Mouse (Mus musculus) v-Abl transformed pro-B cells (cell line): Measurements from ENCODE around the gene Enox1.

Experiments used
- in situ Hi-C, 2 experiments: fragments of 400-800 bp; cut with MboI; formaldehyde crosslinking; loops; one replicate each; pipeline ENCODE4 v1.15.1; 2025; ENCODE audit not compliant: unreplicated experiment in 2 of 2

The Enox1 gene

GRCm38 (mm10) chr14:77557446-77558070 is 401.0 kb downstream of the Enox1 start:
- in situ Hi-C loops: no loop called here

DNA sequence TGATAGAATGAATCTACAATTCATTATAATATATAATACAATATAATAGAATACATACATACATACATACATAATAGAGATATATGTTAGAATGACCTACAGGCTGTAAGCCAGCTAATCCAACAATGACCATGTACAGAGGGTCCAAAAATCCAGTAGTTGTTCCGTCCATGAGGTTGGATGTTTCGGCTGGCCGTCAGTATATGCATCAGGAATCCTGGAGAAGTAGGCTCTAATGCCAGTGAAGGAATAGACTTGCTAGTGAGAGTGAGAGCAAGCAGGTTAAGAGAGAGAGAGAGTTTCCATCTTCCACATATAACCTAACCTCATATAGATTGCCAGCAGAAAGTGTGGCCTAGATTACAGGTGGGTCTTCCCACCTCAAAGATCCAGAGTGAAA is 402.3 kb downstream of the Enox1 start:
- in situ Hi-C loops: no loop called here

- in situ Hi-C loops: no loop called here
Observed at GRCm38 (mm10) chr14:77559792-77560191, 403.2 kb downstream of the Enox1 start.

DNA sequence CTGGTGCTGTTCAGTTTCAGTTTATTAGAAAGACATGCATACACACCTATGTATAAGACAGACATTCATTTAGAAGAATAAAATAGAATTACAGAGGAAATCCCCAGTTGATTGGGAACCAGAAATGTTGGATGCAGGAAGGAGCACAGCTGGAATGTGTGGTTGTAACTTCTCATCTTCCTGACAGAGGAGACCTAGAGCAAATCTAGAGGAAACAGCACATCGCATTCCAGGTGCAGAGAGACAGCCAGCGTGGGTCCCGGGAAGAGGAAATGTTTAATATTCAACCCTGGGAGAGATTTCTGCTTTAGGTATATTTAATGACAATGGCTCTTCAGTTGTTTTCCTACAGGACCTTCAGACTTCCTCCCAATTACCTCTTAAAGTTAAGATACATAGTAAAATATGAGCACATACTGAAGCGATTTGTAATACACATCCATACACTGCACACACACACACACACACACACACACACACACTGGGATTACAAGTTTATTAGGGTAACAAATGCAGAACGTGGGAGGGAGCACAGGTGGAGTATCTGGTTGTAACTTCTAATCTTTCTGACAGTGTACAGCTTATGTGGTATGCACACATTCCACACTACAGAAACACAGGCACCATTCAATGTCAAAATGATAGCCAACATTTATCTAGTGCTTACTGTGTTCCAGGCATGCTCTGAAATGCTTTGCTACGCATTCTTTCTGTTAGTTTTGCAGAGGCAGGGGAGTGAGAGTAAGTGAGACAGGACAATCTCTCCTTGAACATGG is 405.4 kb downstream of the Enox1 start:
- in situ Hi-C loops: no loop called here

GRCm38 (mm10) chr14:77563922-77564321 is 407.4 kb downstream of the Enox1 start:
- in situ Hi-C loops: no loop called here

GRCm38 (mm10) chr14:77567120-77567519 is 410.6 kb downstream of the Enox1 start:
- in situ Hi-C loops: no loop called here

DNA sequence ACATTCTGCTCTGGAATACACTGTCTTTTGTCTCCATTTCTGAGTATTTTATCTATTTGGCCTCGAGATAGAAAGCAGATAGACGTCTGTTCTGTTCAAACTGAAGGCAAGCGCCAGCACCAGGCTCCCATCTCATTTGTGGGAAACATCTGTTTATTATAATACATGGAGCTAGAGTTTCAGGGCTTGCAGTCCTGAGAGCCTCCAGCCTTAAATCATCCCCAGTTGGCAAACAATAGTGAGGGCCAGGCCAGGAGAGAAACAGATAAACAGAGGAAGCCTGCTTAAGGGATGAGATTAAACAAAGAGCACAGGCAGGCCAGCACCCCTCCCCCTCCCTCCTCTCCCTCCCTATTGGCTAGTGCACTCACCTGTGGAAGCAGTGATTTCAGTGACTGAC is 417.9 kb downstream of the Enox1 start:
- in situ Hi-C loops: no loop called here

DNA sequence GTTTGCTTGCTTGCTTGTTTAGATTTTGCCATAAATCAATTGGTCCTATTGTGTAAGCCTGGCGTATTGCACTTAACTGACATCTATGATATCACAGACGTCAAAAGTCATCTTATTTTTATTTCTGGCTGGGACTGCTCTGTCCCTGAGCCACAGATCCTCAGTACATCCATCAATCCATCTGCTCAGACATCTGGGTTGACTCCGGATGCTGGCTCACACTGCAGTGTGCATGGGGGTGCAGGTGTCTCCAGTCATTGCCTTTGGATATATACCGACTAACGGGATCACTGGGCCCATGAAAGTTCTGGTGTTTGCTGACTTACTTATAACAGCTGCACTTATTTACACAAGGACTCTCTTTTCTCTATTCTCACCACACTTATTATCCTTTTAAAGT is 419.8 kb downstream of the Enox1 start:
- in situ Hi-C loops: no loop called here

DNA sequence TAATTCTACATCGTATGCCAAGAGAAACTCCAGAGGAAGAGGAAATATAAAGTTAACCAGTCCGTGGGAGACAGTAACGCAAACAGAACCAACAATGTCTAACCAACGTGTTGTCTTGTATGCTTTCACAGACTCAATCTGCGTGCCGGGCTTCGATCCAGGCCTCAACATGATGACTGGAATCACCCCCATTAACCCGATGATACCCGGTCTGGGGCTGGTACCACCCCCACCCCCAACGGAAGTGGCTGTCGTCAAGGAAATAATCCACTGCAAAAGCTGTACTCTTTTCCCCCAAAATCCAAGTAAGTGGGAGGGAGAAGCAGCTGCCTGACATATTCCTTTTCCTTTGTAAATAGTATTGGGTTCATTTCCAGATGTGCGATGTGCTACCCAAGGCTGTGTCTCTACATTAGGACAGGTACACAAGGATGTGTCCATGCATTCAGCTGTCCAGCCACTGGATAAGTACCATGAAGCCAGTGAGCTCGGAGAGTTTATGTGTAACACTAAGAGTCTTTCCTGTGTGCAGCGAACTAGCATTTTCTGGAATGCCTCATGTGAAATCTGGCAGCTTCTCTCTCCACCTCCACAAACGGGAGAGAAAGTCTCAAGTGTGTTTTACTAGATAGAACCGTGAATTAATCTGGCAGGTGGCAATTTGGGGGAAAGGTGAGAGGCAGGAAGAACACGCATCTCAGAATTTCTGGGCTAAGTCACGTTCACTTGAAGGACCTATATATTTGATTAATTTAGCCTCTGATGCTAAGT is 421.1 kb downstream of the Enox1 start:
- in situ Hi-C loops: no loop called here

DNA sequence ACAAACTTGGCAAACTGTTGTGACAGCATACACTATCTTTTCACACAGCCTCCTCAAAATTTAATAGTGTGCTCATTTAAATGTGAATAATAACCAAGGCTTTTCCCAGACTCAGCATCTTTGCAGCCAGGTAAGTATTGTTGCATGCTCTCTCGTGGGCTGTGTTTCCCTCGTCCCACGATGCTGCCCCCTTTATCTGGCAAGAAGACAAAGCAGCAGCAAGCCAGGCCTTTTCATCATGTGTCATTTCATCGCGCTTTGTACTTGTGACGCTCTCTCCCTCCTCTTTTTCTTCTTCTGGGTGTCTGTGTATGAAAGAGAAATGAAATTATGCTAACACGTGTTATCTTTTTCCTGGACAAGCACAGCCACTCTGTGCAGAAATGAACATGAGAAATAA is 421.8 kb downstream of the Enox1 start:
- in situ Hi-C loops: no loop called here

DNA sequence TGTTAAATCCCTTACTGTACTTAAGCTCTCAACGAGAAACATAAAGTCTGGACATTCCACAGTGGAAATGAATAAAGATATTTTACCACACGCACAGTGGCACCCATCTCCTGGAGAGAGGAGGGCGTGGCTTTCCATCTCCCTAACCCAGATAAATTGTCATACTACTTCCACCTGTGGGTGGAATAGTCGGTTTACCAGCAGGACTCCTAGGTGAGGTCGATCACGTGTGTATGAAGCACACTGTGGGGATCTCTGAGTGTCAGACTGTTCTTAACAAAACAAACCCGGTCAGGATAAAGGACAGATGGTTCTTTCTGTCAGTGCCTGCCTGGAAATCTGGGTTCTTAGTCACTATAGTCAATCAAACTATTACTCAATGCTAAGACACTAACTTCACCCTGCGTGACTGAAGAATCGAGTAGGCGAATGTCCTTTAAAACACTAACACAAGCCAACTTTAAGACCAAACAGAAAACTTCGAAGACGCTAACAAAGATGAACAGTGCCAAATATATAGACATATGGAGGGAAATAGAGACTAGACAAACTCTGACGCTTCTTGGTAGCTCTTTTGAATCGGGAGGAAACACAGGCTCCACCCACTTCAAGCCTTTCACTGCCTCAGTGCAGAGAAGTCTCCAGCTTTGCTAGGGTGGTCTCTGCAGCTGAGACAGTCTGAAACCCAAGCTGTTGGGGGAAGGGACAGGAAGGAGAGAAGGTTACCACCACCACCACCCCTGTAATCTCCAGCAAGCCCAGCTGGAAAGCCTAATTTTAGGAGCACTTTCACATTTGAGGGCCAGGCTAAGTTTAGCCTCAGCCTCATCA is 423.8 kb downstream of the Enox1 start:
- in situ Hi-C loops: no loop called here

- in situ Hi-C loops: no loop called here
Observed at GRCm38 (mm10) chr14:77580937-77581270, 424.3 kb downstream of the Enox1 start.

- in situ Hi-C loops: no loop called here
Observed at GRCm38 (mm10) chr14:77581616-77582015, 425.1 kb downstream of the Enox1 start.

DNA sequence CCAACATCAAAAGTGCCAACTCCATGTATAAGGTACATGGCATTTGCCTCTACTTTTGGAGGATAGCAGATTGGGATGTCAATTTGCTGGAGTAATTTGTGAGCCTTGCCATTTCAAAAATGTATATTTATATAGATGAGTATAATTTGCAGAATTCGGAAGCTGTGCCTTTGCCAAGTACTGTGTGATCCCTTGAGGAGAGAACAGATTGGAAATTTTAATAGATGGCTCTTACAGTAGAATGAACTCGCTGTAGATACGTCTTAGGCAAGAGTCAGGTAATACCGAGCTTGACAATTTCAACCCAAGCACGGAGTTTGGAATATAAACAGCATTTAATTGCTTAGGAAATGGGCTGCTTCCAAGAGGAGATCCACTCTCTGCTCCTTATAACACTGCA is 427.9 kb downstream of the Enox1 start:
- in situ Hi-C loops: no loop called here

DNA sequence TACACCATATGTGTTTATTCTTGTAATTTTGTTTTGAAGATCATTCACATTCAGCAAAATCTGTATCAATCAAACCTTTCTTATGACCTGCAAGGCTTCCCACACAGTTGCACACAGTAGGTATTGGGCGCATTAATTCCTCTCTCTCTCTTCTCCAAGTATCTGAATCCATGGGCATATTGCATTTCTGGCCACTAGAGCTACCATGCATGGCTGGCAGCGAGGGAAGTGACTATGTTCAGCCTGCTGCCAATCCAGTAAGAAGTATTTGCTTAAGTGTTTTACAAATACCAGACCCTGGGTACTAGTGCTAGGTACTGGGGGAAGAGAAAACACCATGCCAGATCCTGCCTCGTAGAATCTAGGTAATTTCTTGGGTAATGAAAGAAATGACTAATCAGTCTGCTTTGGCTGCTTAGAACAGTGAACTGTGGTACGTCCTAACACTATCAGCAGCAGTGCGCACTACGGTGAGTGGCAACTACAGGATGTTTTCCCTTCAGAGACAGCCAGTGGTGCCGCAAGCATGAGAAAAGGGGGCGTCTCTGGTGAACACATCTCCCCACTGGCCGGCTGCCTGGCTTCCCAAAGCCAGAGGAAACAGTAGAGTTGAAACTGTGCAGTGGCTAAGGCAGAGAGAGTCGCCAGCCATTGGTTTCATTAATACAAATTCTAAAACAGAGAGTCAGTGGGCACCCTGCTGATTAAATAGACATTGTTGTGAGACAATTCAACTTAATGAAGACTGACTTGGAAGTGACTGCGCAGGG is 428.7 kb downstream of the Enox1 start:
- in situ Hi-C loops: no loop called here

DNA sequence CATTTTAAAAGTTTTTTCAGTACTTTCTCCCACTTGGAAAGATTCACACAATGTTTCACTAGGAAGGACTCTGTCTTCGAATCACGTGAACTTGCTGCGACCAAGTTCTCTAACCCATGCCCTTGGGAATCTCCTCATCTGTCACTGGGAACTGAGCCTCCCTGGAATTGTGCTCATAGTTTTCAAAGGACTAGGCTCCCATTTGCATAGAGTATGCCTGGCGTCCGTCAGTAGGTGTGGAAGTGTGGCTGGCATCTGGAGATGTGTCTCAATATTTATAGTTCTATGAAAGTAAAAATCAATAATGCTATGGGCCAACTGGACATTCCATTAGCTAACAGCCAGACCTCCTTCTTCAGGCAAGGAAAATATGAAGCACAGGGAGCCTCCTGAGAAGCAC is 429.5 kb downstream of the Enox1 start:
- in situ Hi-C loops: no loop called here

- in situ Hi-C loops: no loop called here
Observed at GRCm38 (mm10) chr14:77587182-77587581, 430.6 kb downstream of the Enox1 start.

GRCm38 (mm10) chr14:77593136-77593838 is 436.7 kb downstream of the Enox1 start:
- in situ Hi-C loops: no loop called here
